Mouse (Mus musculus) midbrain, embryonic 11.5 days (tissue): Measurements from ENCODE around the gene Tnfaip8l3. TPM values are rescaled to one million over a fixed set of nuclear protein-coding genes. Genes with fewer than 3 reads are reported as not detected.

Source experiments
- ATAC-seq: fragments of 200-750 bp; cut with Nextera tagmentation; 2 replicates; pipeline ENCODE4 v1.8.0; 2017; ENCODE audit warnings: moderate TSS enrichment, moderate library complexity; ENCODE audit not compliant: low FRiP score
- DNase-seq: peaks from one replicate; pipeline ENCODE4 v3.0.0; 2015; ENCODE audit warnings: low spot score; ENCODE audit errors: missing footprints
- H3K27ac ChIP-seq: fragments of 300-500 bp; sonication (generic); 2 replicates; pipeline ENCODE4 v1.5.1; 2014; ENCODE audit warnings: low read depth, low read length
- H3K27me3 ChIP-seq: fragments of 300-500 bp; sonication (generic); 2 replicates; pipeline ENCODE4 v1.6.1; 2014; ENCODE audit warnings: mild to moderate bottlenecking, low read length, moderate library complexity, mixed read lengths; ENCODE audit not compliant: control insufficient read depth, insufficient read depth
- H3K36me3 ChIP-seq: fragments of 300-500 bp; sonication (generic); 2 replicates; pipeline ENCODE4 v1.6.1; 2014; ENCODE audit warnings: mild to moderate bottlenecking, low read length, moderate library complexity, mixed read lengths; ENCODE audit not compliant: control insufficient read depth, insufficient read depth
- H3K4me1 ChIP-seq: fragments of 300-500 bp; sonication (generic); 2 replicates; pipeline ENCODE4 v1.6.1; 2014; ENCODE audit warnings: low read length; ENCODE audit not compliant: control insufficient read depth, insufficient read depth
- H3K4me2 ChIP-seq: fragments of 300-500 bp; sonication (generic); 2 replicates; pipeline ENCODE4 v1.6.1; 2014; ENCODE audit warnings: mild to moderate bottlenecking, moderate library complexity
- H3K4me3 ChIP-seq: fragments of 300-500 bp; sonication (generic); 2 replicates; pipeline ENCODE4 v1.5.1; 2014; ENCODE audit warnings: low read depth, low read length
- H3K9ac ChIP-seq: fragments of 300-500 bp; sonication (generic); 2 replicates; pipeline ENCODE4 v1.6.1; 2014; ENCODE audit warnings: low read length
- H3K9me3 ChIP-seq: fragments of 300-500 bp; sonication (generic); 2 replicates; pipeline ENCODE4 v1.6.1; 2016; ENCODE audit warnings: low read length; ENCODE audit not compliant: control insufficient read depth
- WGBS: fragments of 180-500 bp; shearing (Covaris S2); extraction: QIAGEN DNeasy Blood & Tissue Kit; methylation state at CpG from one replicate; pipeline ENCODE4 v1.1.7; 2014; 5-methylcytosine and 5-hydroxymethylcytosine counted together
- polyA plus RNA-seq: library from polyadenylated mRNA; unstranded; fragments of >200 nt; fragmentation: Nextera tagmentation; extraction: Ambion mirVana; gene quantifications from 2 replicates; pipeline ENCODE4 v1.2.1, GENCODE M21; 2014

The Tnfaip8l3 gene
- polyA plus RNA-seq, 1 experiment from 2014 or later: 0.11 TPM

DNA sequence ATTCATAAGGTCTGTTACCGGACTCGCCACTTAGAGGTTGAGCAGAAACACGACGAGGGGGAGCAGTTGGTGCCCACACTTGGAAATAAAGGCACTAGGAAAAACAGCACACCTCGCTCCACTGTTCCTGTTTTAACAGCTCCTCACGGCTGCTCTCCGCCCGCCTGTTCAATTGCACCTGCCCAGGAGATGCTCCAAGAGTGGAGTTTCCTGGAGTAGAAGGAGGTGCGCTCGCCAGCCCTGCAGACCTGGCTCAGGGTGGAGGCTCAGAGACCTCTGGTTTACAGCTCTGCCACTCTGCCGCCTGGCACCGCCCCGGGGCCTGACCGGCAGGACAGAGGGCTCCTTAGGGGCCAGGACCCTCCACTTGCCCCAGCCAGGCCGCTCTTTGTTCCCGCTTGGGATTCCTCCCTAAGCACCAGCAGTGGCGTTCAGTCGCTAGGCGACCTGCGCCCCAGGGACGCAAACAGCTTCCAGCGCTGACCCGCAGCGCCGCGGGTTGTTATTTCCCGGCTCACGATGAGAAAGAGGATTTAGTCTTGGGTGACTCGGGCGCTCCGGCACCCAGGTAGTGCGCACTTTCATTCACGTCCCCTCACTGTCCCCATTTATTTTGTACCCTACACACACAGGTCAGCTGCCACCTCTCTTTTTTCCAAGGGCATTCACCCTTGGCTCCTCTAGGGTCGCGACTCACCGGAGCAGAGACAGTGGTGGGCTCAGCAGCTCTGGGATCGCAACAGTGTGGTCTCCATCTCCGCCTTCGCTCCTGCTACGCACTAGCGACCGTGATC is 93.7 kb downstream of the Tnfaip8l3 start:
- H3K27me3 ChIP-seq: peaks cover 7% of the 10 kb centered on the region
- DNase-seq (peak; percentile 95), ATAC-seq (peak; percentile 85)
- H3K36me3 ChIP-seq: no peaks in the 10 kb centered on the region
- WGBS: under 1% methylated on average over 42 of the region's 42 CpGs
- peak overlapping the region; percentile 64 for H3K9ac ChIP-seq
- peak overlapping the region; percentile 97 for H3K4me2 ChIP-seq
- H3K27ac ChIP-seq: peak overlapping the region; percentile 25; the same call in 1 of the 2 replicates
- H3K9me3 ChIP-seq: no peaks in the 10 kb centered on the region
- H3K4me1 ChIP-seq: peaks cover 4% of the 10 kb centered on the region
- H3K4me3 ChIP-seq: peak overlapping the region; percentile 65

- peak overlapping the region; percentile 65 for H3K4me3 ChIP-seq
- H3K36me3 ChIP-seq: no peaks in the 10 kb centered on the region
- DNase-seq (no peak), ATAC-seq (no peak)
- H3K27me3 ChIP-seq: peaks cover 7% of the 10 kb centered on the region
- peak overlapping the region; percentile 97 for H3K4me2 ChIP-seq
- H3K9ac ChIP-seq: peak overlapping the region; percentile 64
- H3K9me3 ChIP-seq: no peaks in the 10 kb centered on the region
- 18% methylated on average over 13 of the region's 13 CpGs for WGBS
- no peak overlapping the region for H3K27ac ChIP-seq
- peaks cover 4% of the 10 kb centered on the region for H3K4me1 ChIP-seq
Measured at GRCm38 (mm10) chr9:53973929-53974327, 94.3 kb downstream of the Tnfaip8l3 start.

Other genes with a start within 250 kb of the Tnfaip8l3 start
- gene Sln, start 218.2 kb downstream of the Tnfaip8l3 start, polyA plus RNA-seq: not detected in 2 replicates
- 1.4 and 2.8 TPM in 2 replicates for gene Elmod1, start 93.1 kb downstream of the Tnfaip8l3 start, polyA plus RNA-seq
- gene Cyp19a1, start 199.7 kb upstream of the Tnfaip8l3 start, polyA plus RNA-seq: not detected in 2 replicates
- gene Gldn, start 218.1 kb upstream of the Tnfaip8l3 start, polyA plus RNA-seq: 0.10 and 0.16 TPM in 2 replicates